Mouse (Mus musculus) mature B cell (primary cell): ENCODE measurements around the gene Ncapg.

ENCODE experiments used
- in situ Hi-C: fragments of 300-500 bp; cut with MboI; formaldehyde crosslinking; loops from 2 replicates; pipeline ENCODE4 v1.14.3; 2019

The Ncapg gene

DNA sequence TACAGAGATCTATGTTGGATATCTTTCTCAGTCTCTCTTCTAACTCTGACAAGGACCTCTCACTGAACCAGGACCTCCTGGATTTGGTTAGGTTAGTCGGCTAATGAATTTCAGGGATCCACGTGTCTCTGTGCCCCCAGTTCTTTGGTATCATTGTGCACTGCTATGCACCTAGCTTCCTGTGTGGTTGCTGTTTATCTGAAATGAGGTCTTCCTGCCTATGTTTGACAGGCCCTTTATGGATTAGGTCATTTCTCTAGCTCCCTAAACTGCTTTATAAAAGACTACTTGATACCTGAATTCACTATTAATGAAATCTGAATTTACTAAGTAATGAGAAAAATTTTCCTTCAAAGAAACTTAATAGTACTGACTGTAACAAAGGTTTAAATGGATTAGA lies 21.1 kb downstream of the Ncapg start:
- in situ Hi-C loops: no loop called here

DNA sequence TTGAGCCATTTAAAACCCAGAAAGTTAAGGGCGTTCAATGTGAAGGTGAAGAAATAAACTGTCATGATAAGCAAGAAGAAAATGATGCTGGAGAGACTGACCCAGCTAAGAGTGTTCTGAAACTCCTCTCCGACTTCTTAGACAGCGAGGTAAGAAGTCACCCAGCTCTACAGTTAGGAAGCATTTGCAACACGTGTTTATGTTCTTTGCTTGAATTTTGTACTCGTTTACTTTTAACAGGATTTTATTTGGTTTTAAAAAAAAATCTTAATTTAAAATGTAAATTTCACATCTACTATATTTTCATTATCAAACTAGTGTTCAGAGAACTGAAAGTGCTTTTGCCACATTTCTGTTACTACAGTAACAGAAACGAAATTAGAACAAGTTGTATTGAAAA lies 22.0 kb downstream of the Ncapg start:
- in situ Hi-C loops: no loop called here

DNA sequence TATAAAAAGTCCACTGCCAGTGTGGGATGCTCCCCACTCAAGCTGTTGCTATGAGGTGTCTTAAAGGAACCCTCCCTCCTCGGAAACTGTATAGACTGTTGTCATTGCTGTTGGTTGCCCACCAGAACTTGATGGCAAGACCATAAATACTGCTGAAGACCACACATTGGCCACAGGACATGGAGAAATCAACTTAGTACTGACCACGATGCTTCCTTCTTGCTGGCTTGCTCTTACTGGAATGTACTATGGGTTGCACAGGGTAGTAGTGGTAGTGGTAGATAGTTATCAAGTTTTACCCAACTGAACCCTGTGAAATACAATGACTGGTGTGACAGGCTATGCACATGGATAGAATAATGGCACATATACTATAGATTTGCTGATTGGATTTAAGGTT lies 37.1 kb downstream of the Ncapg start:
- in situ Hi-C loops: no loop called here

DNA sequence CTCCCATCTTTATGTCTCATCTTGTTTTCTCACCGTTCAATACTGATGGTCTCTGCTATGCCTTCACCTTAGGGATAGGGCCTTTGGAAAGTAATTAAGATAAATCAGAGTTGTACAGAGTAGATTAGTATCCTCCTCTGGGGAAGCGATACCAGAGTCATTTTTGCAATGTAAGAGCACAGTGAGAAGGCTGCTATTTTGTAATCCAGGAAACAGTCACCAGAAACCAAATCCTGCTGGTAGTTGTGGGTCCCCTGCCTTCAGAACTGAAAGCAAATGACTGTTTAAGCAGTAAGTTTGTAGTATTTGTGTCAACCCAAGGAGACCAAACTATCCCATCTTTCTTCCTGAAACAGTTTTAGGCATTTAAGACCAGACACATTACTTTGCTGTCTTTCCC lies 39.9 kb downstream of the Ncapg start:
- in situ Hi-C loops: no loop called here

DNA sequence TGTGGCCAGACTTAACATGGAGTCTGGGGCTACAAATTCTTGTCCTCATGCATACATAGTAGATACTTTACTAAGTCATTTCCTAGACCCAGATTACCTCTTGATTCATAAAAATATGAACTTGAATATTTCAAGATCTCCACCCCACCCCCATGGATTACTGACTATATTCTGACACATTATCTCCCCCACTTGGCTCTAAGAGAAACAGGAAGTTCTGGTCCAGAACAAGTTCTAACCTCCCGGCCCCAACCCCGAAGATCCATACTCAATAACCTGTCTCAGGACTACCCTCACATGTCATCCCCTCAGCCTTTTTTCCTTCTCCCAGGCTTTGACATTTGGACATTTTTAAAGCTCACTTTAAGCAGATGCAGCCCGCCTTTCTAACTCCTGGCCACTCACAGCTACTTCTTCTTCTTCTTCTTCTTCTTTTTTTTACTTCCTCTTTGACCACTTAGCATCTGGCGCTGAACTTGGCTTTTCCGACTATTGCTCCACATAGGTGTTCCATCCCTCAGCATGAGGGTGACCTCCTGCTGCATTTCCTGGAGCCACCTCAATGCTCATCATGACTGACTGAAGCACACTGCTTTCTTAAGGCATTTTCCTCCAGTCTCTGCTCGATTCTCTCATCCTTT lies 49.2 kb downstream of the Ncapg start:
- in situ Hi-C loops: no loop called here

DNA sequence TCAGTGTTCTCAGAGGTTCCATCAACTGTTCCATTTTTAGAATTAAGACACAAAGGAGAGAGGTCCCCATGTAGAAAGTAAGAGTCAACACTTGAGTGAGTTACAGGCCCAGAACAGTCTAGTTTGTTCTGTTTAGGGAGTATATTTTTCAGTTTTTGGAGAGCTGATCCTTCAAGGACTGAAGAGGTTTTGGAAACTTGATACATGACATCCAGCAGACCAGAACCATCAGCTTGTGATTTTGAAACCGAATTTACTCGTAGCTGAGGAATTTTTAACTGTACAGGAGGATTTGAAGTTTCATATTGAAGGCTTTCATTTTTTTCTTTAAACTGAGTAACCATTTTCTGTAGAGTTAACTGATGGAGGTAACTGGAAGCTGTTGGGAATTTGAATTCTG lies 64.0 kb downstream of the Ncapg start:
- in situ Hi-C loops: no loop called here

DNA sequence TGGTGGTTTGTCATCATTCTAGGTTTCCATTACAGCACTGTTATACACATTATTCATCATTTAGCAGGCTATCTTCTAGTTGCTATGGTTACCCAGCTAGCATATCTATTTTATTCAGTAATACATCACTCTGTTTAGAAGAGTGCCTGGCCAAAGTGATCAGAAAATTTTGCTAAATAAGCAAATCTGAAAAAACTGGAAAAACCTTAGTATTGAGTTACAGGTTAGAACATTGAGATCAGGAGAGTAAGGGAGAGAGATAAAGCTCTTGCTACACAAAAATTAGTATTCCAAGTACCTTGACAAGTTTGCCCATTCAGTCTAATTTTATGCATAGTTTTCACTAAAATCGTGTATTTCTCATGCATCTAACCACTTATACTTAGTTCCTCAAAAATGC lies 68.2 kb downstream of the Ncapg start:
- in situ Hi-C loops: no loop called here
